ENCODE assay signal across 8 mouse cellular contexts in genomic region chr7:3595146-3595545, GRCm38 (mm10). TPM values are rescaled to one million over a fixed set of nuclear protein-coding genes. Genes with fewer than 3 reads are reported as not detected.
DNase-seq lines count a peak whose midpoint lies in the region; ATAC-seq lines count a peak whose summit lies in the region.

No protein-coding gene starts in this region.

- H3K9me3 ChIP-seq in embryonic facial prominence, embryonic 14.5 days (ENCODE audit: control insufficient read depth, low read length), result no peaks in the 10 kb centered on the region

- H3K4me2 ChIP-seq in embryonic facial prominence, embryonic 14.5 days (ENCODE audit: low read depth, low read length), result peak overlapping the region; percentile 28

- intact Hi-C loops in left cerebral cortex, postnatal 10 days (cut with DNase I), result no loop called here
- intact Hi-C loops in gastrocnemius, postnatal 14 days (cut with DNase I; ENCODE audit: low total_unique reads), result no loop called here

- H3K36me3 ChIP-seq in embryonic facial prominence, embryonic 14.5 days (ENCODE audit: control insufficient read depth, insufficient read depth, low read length), result no peaks in the 10 kb centered on the region

- 14% methylated on average over 9 of the region's 9 CpGs for WGBS in embryonic facial prominence, embryonic 14.5 days

- no peak for ATAC-seq in embryonic facial prominence, embryonic 14.5 days (ENCODE audit: low read depth)

- H3K27ac ChIP-seq in embryonic facial prominence, embryonic 14.5 days (replicated peaks; ENCODE audit: low read depth, low read length), result no peak overlapping the region

- no peaks in the 10 kb centered on the region for H3K27me3 ChIP-seq in embryonic facial prominence, embryonic 14.5 days (replicated peaks; ENCODE audit: control insufficient read depth, insufficient read depth, low read length)

- H3K4me3 ChIP-seq in embryonic facial prominence, embryonic 14.5 days (ENCODE audit: low read depth, low read length), result no peak overlapping the region

- no peak overlapping the region for H3K9ac ChIP-seq in embryonic facial prominence, embryonic 14.5 days (ENCODE audit: low read depth, low read length)

- no peaks in the 10 kb centered on the region for H3K4me1 ChIP-seq in embryonic facial prominence, embryonic 14.5 days (ENCODE audit: control insufficient read depth, insufficient read depth, low read length)

- DNase-seq in thymus, postnatal 14 days, result peak; percentile 9
- DNase-seq in thymus, adult 18-20 months, result no peak
- DNase-seq in embryonic facial prominence, embryonic 14.5 days (ENCODE audit: low spot score), result no peak
- DNase-seq in kidney, postnatal 14 days, result peak; percentile 50
- peak; percentile 54 for DNase-seq in naive thymus-derived CD4-positive, alpha-beta T cell, adult 2 months (ENCODE audit: low read depth)
- no peak for DNase-seq in left cerebral cortex, postnatal 10 days (ENCODE audit: extremely low spot score in 1 of 2, low spot score in 2 of 2)
- DNase-seq in gastrocnemius, postnatal 14 days, result no peak
- no peak for DNase-seq in cerebellum, adult 9-10 months

RNA-seq across cellular contexts. Expression of gene Oscar, which starts 20.8 kb away (rescaled TPM):
- polyA plus RNA-seq in embryonic facial prominence, embryonic 14.5 days (2014; fragmentation: Nextera tagmentation; extraction: Ambion mirVana), result 0.22 and 0.49 TPM in 2 replicates
- 1 to 10 TPM; 1.4 to 1.7 TPM for total RNA-seq in left cerebral cortex, postnatal 10 days (2021)
- total RNA-seq in gastrocnemius, postnatal 14 days (2021), result under 1 TPM in 1 of 2 experiments, not detected in 1; 0.13 TPM

RNA-seq across cellular contexts. Expression of gene Ndufa3, which starts 22.0 kb away (rescaled TPM):
- 497 and 552 TPM in 2 replicates for polyA plus RNA-seq in embryonic facial prominence, embryonic 14.5 days (2014; fragmentation: Nextera tagmentation; extraction: Ambion mirVana)
- 100 to 1,000 TPM; 531 to 541 TPM for total RNA-seq in left cerebral cortex, postnatal 10 days (2021)
- total RNA-seq in gastrocnemius, postnatal 14 days (2021), result 100 to 1,000 TPM; 731 to 849 TPM

RNA-seq across cellular contexts. Expression of gene Tfpt, which starts 34.6 kb away (rescaled TPM):
- polyA plus RNA-seq in embryonic facial prominence, embryonic 14.5 days (2014; fragmentation: Nextera tagmentation; extraction: Ambion mirVana), result 19.1 and 20.5 TPM in 2 replicates
- 10 to 100 TPM; 34.5 to 37.9 TPM for total RNA-seq in left cerebral cortex, postnatal 10 days (2021)
- 10 to 100 TPM; 11.5 to 14.6 TPM for total RNA-seq in gastrocnemius, postnatal 14 days (2021)

RNA-seq across cellular contexts. Expression of gene Prpf31, which starts 34.6 kb away (rescaled TPM):
- 74.0 and 88.2 TPM in 2 replicates for polyA plus RNA-seq in embryonic facial prominence, embryonic 14.5 days (2014; fragmentation: Nextera tagmentation; extraction: Ambion mirVana)
- 10 to 100 TPM; 54.8 to 63.6 TPM for total RNA-seq in left cerebral cortex, postnatal 10 days (2021)
- total RNA-seq in gastrocnemius, postnatal 14 days (2021), result 10 to 100 TPM; 24.7 to 27.4 TPM

RNA-seq across cellular contexts. Expression of gene Cnot3, which starts 49.9 kb away (rescaled TPM):
- polyA plus RNA-seq in embryonic facial prominence, embryonic 14.5 days (2014; fragmentation: Nextera tagmentation; extraction: Ambion mirVana), result 50.7 and 51.0 TPM in 2 replicates
- total RNA-seq in left cerebral cortex, postnatal 10 days (2021), result 10 to 100 TPM; 48.2 to 60.9 TPM
- 10 to 100 TPM; 18.0 to 22.3 TPM for total RNA-seq in gastrocnemius, postnatal 14 days (2021)

Comparison
In these comparisons a context has a peak if more than half of its experiments do, and no peak if none do; other contexts are left out.
1. DNase-seq: peak in thymus, postnatal 14 days (single experiment), kidney, postnatal 14 days (single experiment) and naive thymus-derived CD4-positive, alpha-beta T cell, adult 2 months (single experiment); none in thymus, adult 18-20 months (0 of 2), embryonic facial prominence, embryonic 14.5 days (single experiment), left cerebral cortex, postnatal 10 days (0 of 2), gastrocnemius, postnatal 14 days (single experiment) and cerebellum, adult 9-10 months (single experiment).